Mouse (Mus musculus): ENCODE measurements around the gene Mdm2. TPM values are rescaled to one million over a fixed set of nuclear protein-coding genes. Genes with fewer than 3 reads are reported as not detected.

The Mdm2 gene
- polyA plus RNA-seq, 1 experiment, result 122 TPM

GRCm38 (mm10) chr10:117692173-117692572 is 18.4 kb downstream of the Mdm2 start:
- no peak for TF ChIP-seq POLR2A (IDR thresholded peaks at IDR 0.05; ENCODE audit: low read depth, low read length)
- TF ChIP-seq CTCF (IDR thresholded peaks at IDR 0.05; ENCODE audit: borderline replicate concordance, insufficient read depth, low read length), result no peak
- H3K27ac ChIP-seq (ENCODE audit: insufficient read depth, low read length), result no peak overlapping the region

GRCm38 (mm10) chr10:117691389-117691968 is 19.1 kb downstream of the Mdm2 start:
- TF ChIP-seq POLR2A (IDR thresholded peaks at IDR 0.05; ENCODE audit: low read depth, low read length) (no peak), CTCF (IDR thresholded peaks at IDR 0.05; ENCODE audit: borderline replicate concordance, insufficient read depth, low read length) (no peak)
- Histone ChIP-seq H3K4me3 (ENCODE audit: insufficient read depth, low read length) (no peak overlapping the region), H3K27ac (ENCODE audit: insufficient read depth, low read length) (no peak overlapping the region), H3K4me1 (ENCODE audit: control insufficient read depth, insufficient read depth, low read length) (no peaks in the 10 kb centered on the region)

More at GRCm38 (mm10) chr10:117692173-117692572, 18.4 kb downstream of the Mdm2 start:
- Histone ChIP-seq H3K4me3 (ENCODE audit: insufficient read depth, low read length) (no peak overlapping the region), H3K4me1 (ENCODE audit: control insufficient read depth, insufficient read depth, low read length) (no peaks in the 10 kb centered on the region)

- no peaks in the 10 kb centered on the region for H3K4me1 ChIP-seq (ENCODE audit: control insufficient read depth, insufficient read depth, low read length)
- no peak for TF ChIP-seq CTCF (IDR thresholded peaks at IDR 0.05; ENCODE audit: borderline replicate concordance, insufficient read depth, low read length)
- TF ChIP-seq POLR2A (IDR thresholded peaks at IDR 0.05; ENCODE audit: low read depth, low read length), result no peak
- no peak overlapping the region for H3K27ac ChIP-seq (ENCODE audit: insufficient read depth, low read length)
- H3K4me3 ChIP-seq (ENCODE audit: insufficient read depth, low read length), result no peak overlapping the region
These were observed 19.7 kb downstream of the Mdm2 start for GRCm38 (mm10) chr10:117690770-117691296.

- H3K27ac ChIP-seq (ENCODE audit: insufficient read depth, low read length), result no peak overlapping the region
- TF ChIP-seq POLR2A (IDR thresholded peaks at IDR 0.05; ENCODE audit: low read depth, low read length), result no peak
- TF ChIP-seq CTCF (IDR thresholded peaks at IDR 0.05; ENCODE audit: borderline replicate concordance, insufficient read depth, low read length), result no peak
- H3K4me3 ChIP-seq (ENCODE audit: insufficient read depth, low read length), result no peak overlapping the region
- H3K4me1 ChIP-seq (ENCODE audit: control insufficient read depth, insufficient read depth, low read length), result no peaks in the 10 kb centered on the region
These were observed 20.5 kb downstream of the Mdm2 start for GRCm38 (mm10) chr10:117690101-117690352.

- H3K4me1 ChIP-seq (ENCODE audit: control insufficient read depth, insufficient read depth, low read length), result no peaks in the 10 kb centered on the region
- H3K4me3 ChIP-seq (ENCODE audit: insufficient read depth, low read length), result no peak overlapping the region
- H3K27ac ChIP-seq (ENCODE audit: insufficient read depth, low read length), result no peak overlapping the region
- TF ChIP-seq CTCF (IDR thresholded peaks at IDR 0.05; ENCODE audit: borderline replicate concordance, insufficient read depth, low read length) (no peak), POLR2A (IDR thresholded peaks at IDR 0.05; ENCODE audit: low read depth, low read length) (no peak)
These were observed 21.1 kb downstream of the Mdm2 start for GRCm38 (mm10) chr10:117689297-117690100.

DNA sequence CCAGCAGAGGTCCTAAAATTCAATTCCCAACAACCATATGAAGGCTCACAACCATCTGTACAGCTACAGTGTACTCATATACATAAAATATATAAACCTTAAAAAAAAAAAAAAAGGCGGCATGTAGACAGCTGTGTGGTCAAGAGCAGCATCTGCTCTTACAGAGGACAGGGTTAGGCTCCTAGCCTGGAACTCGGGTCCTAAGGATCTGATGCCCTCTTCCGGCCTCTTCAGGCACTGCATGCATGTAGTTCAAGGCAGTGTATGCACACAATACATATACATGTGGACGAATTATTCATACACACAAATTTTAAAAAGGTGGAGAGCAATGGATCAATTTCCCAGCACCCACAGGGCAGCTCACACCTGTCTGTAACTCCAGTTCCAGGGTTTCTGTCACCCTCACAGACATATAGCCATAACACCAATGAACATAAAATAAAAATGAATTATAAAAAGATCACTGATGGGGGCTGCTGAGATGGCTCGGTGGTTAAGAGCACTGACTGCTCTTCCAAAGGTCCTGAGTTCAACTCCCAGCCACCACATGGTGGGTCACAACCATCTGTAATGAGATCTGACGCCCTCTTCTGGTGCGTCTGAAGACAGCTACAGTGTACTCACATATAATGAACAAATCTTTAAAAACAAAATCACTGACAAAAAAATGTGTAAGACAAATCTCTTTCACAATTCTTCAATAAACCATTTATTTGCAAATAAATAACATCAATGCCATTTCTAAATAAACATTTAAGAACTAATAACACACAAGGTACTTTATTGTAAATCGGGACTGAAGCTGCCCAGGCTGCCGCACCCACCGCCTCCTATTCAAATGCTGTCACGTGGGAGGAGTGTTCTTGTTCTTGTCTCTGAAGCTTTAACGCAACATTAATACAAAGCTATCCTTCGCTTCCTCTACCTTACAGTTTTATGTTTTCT is 22.1 kb downstream of the Mdm2 start:
- TF ChIP-seq POLR2A (IDR thresholded peaks at IDR 0.05; ENCODE audit: low read depth, low read length) (no peak), CTCF (IDR thresholded peaks at IDR 0.05; ENCODE audit: borderline replicate concordance, insufficient read depth, low read length) (no peak)
- Histone ChIP-seq H3K4me1 (ENCODE audit: control insufficient read depth, insufficient read depth, low read length) (no peaks in the 10 kb centered on the region), H3K4me3 (ENCODE audit: insufficient read depth, low read length) (no peak overlapping the region), H3K27ac (ENCODE audit: insufficient read depth, low read length) (no peak overlapping the region)

DNA sequence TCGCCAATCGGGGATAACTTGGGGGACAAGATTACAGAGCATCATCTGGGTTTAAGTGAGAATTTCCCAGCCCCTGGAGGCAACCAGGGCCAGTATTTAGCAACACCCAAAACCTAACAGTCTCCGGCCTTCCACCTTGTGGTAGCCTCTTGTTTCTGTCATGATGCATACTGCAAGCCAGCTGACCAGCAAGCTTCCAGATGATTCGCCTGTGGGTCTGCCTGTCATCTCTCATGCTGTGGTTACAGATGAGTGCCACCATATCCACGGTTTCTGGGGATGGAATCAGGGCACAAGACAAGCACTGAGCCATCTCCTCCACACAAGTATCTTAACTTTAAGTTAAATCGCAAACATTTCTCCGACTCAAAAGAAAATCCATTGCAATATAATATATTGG is 23.0 kb downstream of the Mdm2 start:
- H3K4me1 ChIP-seq (ENCODE audit: control insufficient read depth, insufficient read depth, low read length), result no peaks in the 10 kb centered on the region
- TF ChIP-seq CTCF (IDR thresholded peaks at IDR 0.05; ENCODE audit: borderline replicate concordance, insufficient read depth, low read length) (no peak), POLR2A (IDR thresholded peaks at IDR 0.05; ENCODE audit: low read depth, low read length) (no peak)
- H3K4me3 ChIP-seq (ENCODE audit: insufficient read depth, low read length), result no peak overlapping the region
- no peak overlapping the region for H3K27ac ChIP-seq (ENCODE audit: insufficient read depth, low read length)

DNA sequence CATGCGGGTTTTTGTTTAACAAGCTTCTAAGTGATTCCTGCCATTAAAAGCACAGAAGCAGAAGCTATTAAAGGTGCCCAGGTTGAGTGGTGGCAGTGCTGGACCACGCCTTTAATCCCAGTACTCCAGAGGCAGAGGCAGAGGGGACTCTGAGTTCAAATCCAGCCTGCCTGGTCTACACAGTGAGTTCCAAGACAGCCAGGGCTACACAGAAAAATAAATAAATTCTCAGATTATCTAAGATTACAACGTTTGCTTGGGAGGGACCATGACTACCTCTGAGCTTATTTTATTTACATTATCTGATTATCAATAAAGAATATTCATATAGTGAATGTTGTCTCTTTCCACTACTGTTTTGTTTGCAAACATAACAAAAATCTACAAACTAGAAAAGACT is 23.5 kb downstream of the Mdm2 start:
- no peak overlapping the region for H3K27ac ChIP-seq (ENCODE audit: insufficient read depth, low read length)
- no peak overlapping the region for H3K4me3 ChIP-seq (ENCODE audit: insufficient read depth, low read length)
- no peaks in the 10 kb centered on the region for H3K4me1 ChIP-seq (ENCODE audit: control insufficient read depth, insufficient read depth, low read length)
- TF ChIP-seq CTCF (IDR thresholded peaks at IDR 0.05; ENCODE audit: borderline replicate concordance, insufficient read depth, low read length) (no peak), POLR2A (IDR thresholded peaks at IDR 0.05; ENCODE audit: low read depth, low read length) (no peak)

GRCm38 (mm10) chr10:117685849-117686591 is 24.5 kb downstream of the Mdm2 start:
- no peak overlapping the region for H3K4me3 ChIP-seq (ENCODE audit: insufficient read depth, low read length)
- H3K4me1 ChIP-seq (ENCODE audit: control insufficient read depth, insufficient read depth, low read length), result no peaks in the 10 kb centered on the region
- no peak overlapping the region for H3K27ac ChIP-seq (ENCODE audit: insufficient read depth, low read length)
- no peak for TF ChIP-seq POLR2A (IDR thresholded peaks at IDR 0.05; ENCODE audit: low read depth, low read length)
- no peak for TF ChIP-seq CTCF (IDR thresholded peaks at IDR 0.05; ENCODE audit: borderline replicate concordance, insufficient read depth, low read length)

All from embryonic fibroblast, embryonic 13.5 days (primary cell).